Mouse (Mus musculus) megakaryocyte progenitor cell, adult 5-6 weeks (primary cell): ENCODE data around the gene Hsf5. TPM values are rescaled to one million over a fixed set of nuclear protein-coding genes. Genes with fewer than 3 reads are reported as not detected.
A peak's percentile ranks its signal among the peaks of the same experiment; 100 is the strongest.

Experiments
- ATAC-seq: replicated peaks from 2 replicates; pipeline ENCODE4 v1.8.0; 2016; ENCODE audit warnings: mild to moderate bottlenecking, moderate TSS enrichment, inconsistent platforms; ENCODE audit not compliant: poor library complexity
- total RNA-seq, 2 experiments: library from RNA; stranded (forward) in 1 of 2; stranded (reverse) in 1 of 2; fragments of 157-497, 149-512 nt in 1 of 2; fragments of 200-1000 nt in 1 of 2; gene quantifications; 2 replicates each; pipeline versions ENCODE4 v1.2.3 to v1.2.4; 2015 to 2017

Hsf5 gene
- total RNA-seq (2015): not detected in 2 replicates
- not detected in 2 replicates for total RNA-seq (2017)

GRCm38 (mm10) chr11:87616790-87617474 is at the start of gene Hsf5:
TSS of gene Hsf5 (plus strand) at chr11:87617164.
- ATAC-seq: no peak

GRCm38 (mm10) chr11:87568255-87568953 is 48.6 kb upstream of the Hsf5 start, which contains the start of gene Sept4:
TSS of gene Sept4 (plus strand) at chr11:87568903.
- no peak for ATAC-seq

GRCm38 (mm10) chr11:87570743-87571142 is 46.2 kb upstream of the Hsf5 start:
- no peak for ATAC-seq

GRCm38 (mm10) chr11:87571361-87571950 is 45.5 kb upstream of the Hsf5 start:
- ATAC-seq: no peak

- no peak for ATAC-seq
Observed at GRCm38 (mm10) chr11:87573751-87574150, 43.2 kb upstream of the Hsf5 start.

- ATAC-seq: no peak
Observed at GRCm38 (mm10) chr11:87574520-87575180, 42.3 kb upstream of the Hsf5 start.

GRCm38 (mm10) chr11:87577601-87578248 is 39.2 kb upstream of the Hsf5 start:
- ATAC-seq: no peak

- ATAC-seq: peak; percentile 81
Observed at GRCm38 (mm10) chr11:87578249-87578962, 38.6 kb upstream of the Hsf5 start.

GRCm38 (mm10) chr11:87578963-87579601 is 37.9 kb upstream of the Hsf5 start:
- peak; percentile 47 for ATAC-seq

- ATAC-seq: no peak
Observed at GRCm38 (mm10) chr11:87579713-87580112, 37.3 kb upstream of the Hsf5 start.

- ATAC-seq: no peak
Observed at GRCm38 (mm10) chr11:87580543-87581085, 36.4 kb upstream of the Hsf5 start.

GRCm38 (mm10) chr11:87581161-87581865 is 35.7 kb upstream of the Hsf5 start:
- no peak for ATAC-seq

GRCm38 (mm10) chr11:87581933-87582710 is 34.8 kb upstream of the Hsf5 start:
- no peak for ATAC-seq

- peak; percentile 11; the same call in 1 of the 2 replicates for ATAC-seq
Observed at GRCm38 (mm10) chr11:87583291-87584034, 33.5 kb upstream of the Hsf5 start.

GRCm38 (mm10) chr11:87584711-87585505 is 32.1 kb upstream of the Hsf5 start:
- ATAC-seq: no peak

- no peak for ATAC-seq
Observed at GRCm38 (mm10) chr11:87587211-87587874, 29.6 kb upstream of the Hsf5 start.
